Mouse (Mus musculus): Measurements from ENCODE around the gene Pard3b.

DNA sequence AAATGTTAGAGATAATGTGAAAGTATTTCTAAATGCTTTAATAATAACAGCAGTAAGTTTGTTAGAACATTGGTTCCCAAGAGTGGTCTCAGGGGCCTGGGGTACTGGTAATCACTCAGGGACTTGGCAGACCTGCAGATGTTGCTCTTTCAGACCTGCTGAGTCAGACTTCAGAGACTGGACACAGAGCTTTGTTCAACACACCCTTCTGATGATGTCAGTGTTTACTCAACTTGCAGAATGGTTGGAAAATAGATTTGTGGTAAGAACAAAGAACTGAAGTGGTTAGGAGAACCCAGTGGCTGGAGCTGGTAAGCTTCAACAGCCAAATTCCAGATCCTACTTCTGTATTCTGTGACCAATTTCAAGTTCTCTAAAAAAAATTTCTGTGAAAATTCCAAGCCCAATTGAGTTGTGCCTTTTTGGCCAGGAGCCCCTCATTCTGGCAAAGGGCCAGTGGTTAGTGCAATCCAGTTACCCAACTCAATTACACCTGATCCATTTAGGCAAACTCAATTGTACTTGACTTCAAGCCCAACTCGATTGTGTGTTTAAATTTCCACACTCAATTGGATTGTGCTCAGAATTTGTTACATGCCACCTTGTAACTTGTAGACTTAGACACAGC, 536.5 kb downstream of the Pard3b start:
- TF ChIP-seq CTCF (conservative IDR thresholded peaks at IDR 0.05; ENCODE audit: low read length) (no peak), NANOG (IDR thresholded peaks at IDR 0.05; ENCODE audit: borderline replicate concordance, low read length) (no peak)
